Mouse (Mus musculus) kidney, adult 2 months (tissue): ENCODE data around the gene Hebp1. TPM values are rescaled to one million over a fixed set of nuclear protein-coding genes. Genes with fewer than 3 reads are reported as not detected.

Source experiments
- DNase-seq: peaks from one replicate; pipeline ENCODE4 v3.0.0; 2021
- H3K27ac ChIP-seq: fragments of 200-500 bp; 2 replicates; pipeline ENCODE4 v1.5.1; 2012; ENCODE audit warnings: low read depth, low read length, control low read depth, inconsistent platforms; ENCODE audit not compliant: insufficient read depth
- H3K27me3 ChIP-seq: fragments of 200-500 bp; replicated peaks from 2 replicates; pipeline ENCODE4 v1.6.1; 2012; ENCODE audit warnings: mild to moderate bottlenecking, moderate library complexity, low read length, inconsistent platforms; ENCODE audit not compliant: control insufficient read depth, insufficient read depth
- H3K36me3 ChIP-seq: fragments of 200-500 bp; 2 replicates; pipeline ENCODE4 v1.6.1; 2012; ENCODE audit warnings: mild to moderate bottlenecking, moderate library complexity, low read length, inconsistent platforms; ENCODE audit not compliant: control insufficient read depth, insufficient read depth
- H3K4me1 ChIP-seq: fragments of 200-500 bp; 2 replicates; pipeline ENCODE4 v1.6.1; 2011; ENCODE audit warnings: low read length; ENCODE audit not compliant: control insufficient read depth, insufficient read depth
- H3K4me3 ChIP-seq: fragments of 200-500 bp; 2 replicates; pipeline ENCODE4 v1.5.1; 2011; ENCODE audit warnings: mild to moderate bottlenecking, low read depth, low read length, control low read depth; ENCODE audit not compliant: insufficient read depth
- CTCF ChIP-seq: fragments of 200-500 bp; conservative IDR thresholded peaks from 2 replicates; pipeline ENCODE4 v1.5.1; 2011; ENCODE audit warnings: low read depth, mild to moderate bottlenecking, control low read depth, low read length, moderate library complexity, mixed read lengths; ENCODE audit not compliant: insufficient read depth, insufficient read length
- POLR2A ChIP-seq: fragments of 200-500 bp; IDR thresholded peaks from one replicate; pipeline ENCODE4 v1.6.1; 2011; ENCODE audit warnings: low read depth, low read length, control low read depth
- WGBS: fragments of 180-500 bp; shearing (Covaris S2); methylation state at CpG from one replicate; pipeline ENCODE4 v1.1.7; 2018; 5-methylcytosine and 5-hydroxymethylcytosine counted together
- polyA plus RNA-seq: library from polyadenylated mRNA; depleted of rRNA; stranded (reverse); fragments of >200 nt; gene quantifications from 2 replicates; pipeline ENCODE4 v1.2.3, GENCODE M21; 2012

The Hebp1 gene
- polyA plus RNA-seq, 1 experiment, result 82.9 TPM

GRCm38 (mm10) chr6:135171736-135172135 lies 26.1 kb downstream of the Hebp1 start:
- no peak overlapping the region for H3K4me3 ChIP-seq

GRCm38 (mm10) chr6:135169246-135169645 lies 28.6 kb downstream of the Hebp1 start:
- TF ChIP-seq POLR2A, result no peak
- no peak for TF ChIP-seq CTCF
- WGBS, result 84% methylated on average over 3 of the region's 3 CpGs

More at GRCm38 (mm10) chr6:135171736-135172135, 26.1 kb downstream of the Hebp1 start:
- Histone ChIP-seq H3K27ac (no peak overlapping the region), H3K36me3 (no peaks in the 10 kb centered on the region), H3K27me3 (no peaks in the 10 kb centered on the region), H3K4me1 (peaks cover 5% of the 10 kb centered on the region; the same call in 1 of the 2 replicates)
- TF ChIP-seq POLR2A, result no peak
- TF ChIP-seq CTCF, result no peak
- 84% methylated on average over 14 of the region's 14 CpGs for WGBS
- DNase-seq, result no peak

GRCm38 (mm10) chr6:135168471-135168870 lies 29.4 kb downstream of the Hebp1 start:
- peak; percentile 41 for DNase-seq
- WGBS, result 82% methylated on average over 6 of the region's 6 CpGs
- TF ChIP-seq POLR2A (no peak), CTCF (no peak)
- Histone ChIP-seq H3K27me3 (no peaks in the 10 kb centered on the region), H3K4me1 (peaks cover 12% of the 10 kb centered on the region; the same call in 1 of the 2 replicates), H3K36me3 (no peaks in the 10 kb centered on the region), H3K4me3 (peak overlapping the region; percentile 64), H3K27ac (no peak overlapping the region)

More at GRCm38 (mm10) chr6:135169246-135169645, 28.6 kb downstream of the Hebp1 start:
- Histone ChIP-seq H3K36me3 (no peaks in the 10 kb centered on the region), H3K27me3 (no peaks in the 10 kb centered on the region), H3K27ac (no peak overlapping the region), H3K4me1 (peaks cover 12% of the 10 kb centered on the region; the same call in 1 of the 2 replicates), H3K4me3 (no peak overlapping the region)
- no peak for DNase-seq

- DNase-seq, result peak; percentile 92
- peak; percentile 24 for TF ChIP-seq POLR2A
- TF ChIP-seq CTCF, result no peak
- WGBS, result 4% methylated on average over 46 of the region's 46 CpGs
- Histone ChIP-seq H3K36me3 (no peaks in the 10 kb centered on the region), H3K27me3 (no peaks in the 10 kb centered on the region), H3K4me1 (peaks cover 12% of the 10 kb centered on the region; the same call in 1 of the 2 replicates), H3K27ac (peak overlapping the region; percentile 68), H3K4me3 (peak overlapping the region; percentile 64)
Measured at GRCm38 (mm10) chr6:135167380-135168311, 30.2 kb downstream of the Hebp1 start.

GRCm38 (mm10) chr6:135166712-135167111 lies 31.1 kb downstream of the Hebp1 start:
- H3K27ac ChIP-seq, result no peak overlapping the region
- no peaks in the 10 kb centered on the region for H3K36me3 ChIP-seq
- WGBS, result 74% methylated on average over 5 of the region's 5 CpGs
- DNase-seq, result no peak
- H3K4me3 ChIP-seq, result no peak overlapping the region
- H3K4me1 ChIP-seq, result peaks cover 12% of the 10 kb centered on the region; the same call in 1 of the 2 replicates
- H3K27me3 ChIP-seq, result no peaks in the 10 kb centered on the region
- TF ChIP-seq POLR2A (no peak), CTCF (no peak)

- Histone ChIP-seq H3K27me3 (no peaks in the 10 kb centered on the region), H3K4me3 (no peak overlapping the region), H3K27ac (no peak overlapping the region), H3K36me3 (no peaks in the 10 kb centered on the region), H3K4me1 (peaks cover 12% of the 10 kb centered on the region; the same call in 1 of the 2 replicates)
- no peak for TF ChIP-seq CTCF
- no peak for DNase-seq
- WGBS, result 85% methylated on average over 3 of the region's 3 CpGs
Measured at GRCm38 (mm10) chr6:135166262-135166661, 31.6 kb downstream of the Hebp1 start.

GRCm38 (mm10) chr6:135165706-135166105 lies 32.1 kb downstream of the Hebp1 start:
- TF ChIP-seq POLR2A (no peak), CTCF (no peak)
- Histone ChIP-seq H3K36me3 (no peaks in the 10 kb centered on the region), H3K4me1 (peaks cover 12% of the 10 kb centered on the region; the same call in 1 of the 2 replicates), H3K27ac (no peak overlapping the region; the same call in 1 of the 2 replicates), H3K27me3 (no peaks in the 10 kb centered on the region), H3K4me3 (no peak overlapping the region)
- DNase-seq, result no peak
- WGBS, result 81% methylated on average over 2 of the region's 2 CpGs
